Comparison of ENCODE assay signal across 8 mouse cellular contexts in genomic region chr1:180812463-180813408, GRCm38 (mm10). TPM values are rescaled to one million over a fixed set of nuclear protein-coding genes. Genes with fewer than 3 reads are reported as not detected.
A peak's percentile ranks its signal among the peaks of the same experiment; 100 is the strongest.
DNase-seq lines count a peak whose midpoint lies in the region; ATAC-seq and TF ChIP-seq lines count a peak whose summit lies in the region.

No protein-coding gene starts in this region.

- H3K27me3 ChIP-seq in embryonic facial prominence, embryonic 12.5 days, result no peaks in the 10 kb centered on the region
- H3K27me3 ChIP-seq in kidney, adult 2 months (replicated peaks; ENCODE audit: control insufficient read depth, insufficient read depth, low read length), result no peaks in the 10 kb centered on the region
- H3K27me3 ChIP-seq in limb, embryonic 11.5 days (ENCODE audit: control insufficient read depth, insufficient read depth, low read length), result no peaks in the 10 kb centered on the region
- no peaks in the 10 kb centered on the region for H3K27me3 ChIP-seq in midbrain, embryonic 11.5 days (ENCODE audit: control insufficient read depth, insufficient read depth, low read length)

- TF ChIP-seq CTCF in kidney, adult 2 months (conservative IDR thresholded peaks at IDR 0.05; ENCODE audit: insufficient read depth, insufficient read length, low read depth, low read length), result no peak

- H3K27ac ChIP-seq in embryonic facial prominence, embryonic 12.5 days, result peak overlapping the region; percentile 100
- H3K27ac ChIP-seq in kidney, adult 2 months (ENCODE audit: insufficient read depth, low read depth, low read length), result peak overlapping the region; percentile 91
- H3K27ac ChIP-seq in limb, embryonic 11.5 days (replicated peaks; ENCODE audit: low read depth, low read length), result peak overlapping the region; percentile 98
- H3K27ac ChIP-seq in midbrain, embryonic 11.5 days (ENCODE audit: low read depth, low read length), result peak overlapping the region; percentile 97

- H3K9ac ChIP-seq in embryonic facial prominence, embryonic 12.5 days, result peak overlapping the region; percentile 98
- peak overlapping the region; percentile 99 for H3K9ac ChIP-seq in limb, embryonic 11.5 days (ENCODE audit: low read length)
- peak overlapping the region; percentile 98 for H3K9ac ChIP-seq in midbrain, embryonic 11.5 days (ENCODE audit: low read length)

- no peak for ATAC-seq in embryonic facial prominence, embryonic 12.5 days (ENCODE audit: insufficient number of reproducible peaks, insufficient read depth, low FRiP score, low TSS enrichment)
- ATAC-seq in limb, embryonic 11.5 days (ENCODE audit: insufficient number of reproducible peaks, low FRiP score, low TSS enrichment, low read depth), result peak; percentile 38; the same call in 1 of the 2 replicates
- no peak; the same call in 1 of the 2 replicates for ATAC-seq in midbrain, embryonic 11.5 days (ENCODE audit: low FRiP score)

- WGBS in embryonic facial prominence, embryonic 12.5 days, result under 1% methylated on average over 71 of the region's 71 CpGs
- under 1% methylated on average over 71 of the region's 71 CpGs for WGBS in kidney, adult 2 months
- under 1% methylated on average over 71 of the region's 71 CpGs for WGBS in limb, embryonic 11.5 days
- under 1% methylated on average over 71 of the region's 71 CpGs for WGBS in midbrain, embryonic 11.5 days

- H3K4me1 ChIP-seq in embryonic facial prominence, embryonic 12.5 days, result peaks cover 26% of the 10 kb centered on the region
- peaks cover 3% of the 10 kb centered on the region; the same call in 1 of the 2 replicates for H3K4me1 ChIP-seq in kidney, adult 2 months (ENCODE audit: control insufficient read depth, insufficient read depth, low read length)
- H3K4me1 ChIP-seq in limb, embryonic 11.5 days (ENCODE audit: control insufficient read depth, insufficient read depth, low read length), result peaks cover 8% of the 10 kb centered on the region; the same call in 1 of the 2 replicates
- peaks cover 25% of the 10 kb centered on the region for H3K4me1 ChIP-seq in midbrain, embryonic 11.5 days (ENCODE audit: control insufficient read depth, insufficient read depth, low read length)

- peak overlapping the region; percentile 53; the same call in 1 of the 2 replicates for H3K4me2 ChIP-seq in embryonic facial prominence, embryonic 12.5 days (replicated peaks)
- no peak overlapping the region; the same call in 1 of the 2 replicates for H3K4me2 ChIP-seq in limb, embryonic 11.5 days (ENCODE audit: low read depth, severe bottlenecking)
- peak overlapping the region; percentile 24 for H3K4me2 ChIP-seq in midbrain, embryonic 11.5 days

- peak overlapping the region; percentile 88 for H3K4me3 ChIP-seq in embryonic facial prominence, embryonic 12.5 days
- peak overlapping the region; percentile 97 for H3K4me3 ChIP-seq in kidney, adult 2 months (ENCODE audit: insufficient read depth, low read depth, low read length)
- peak overlapping the region; percentile 79 for H3K4me3 ChIP-seq in limb, embryonic 11.5 days (ENCODE audit: low read depth, low read length)
- peak overlapping the region; percentile 94 for H3K4me3 ChIP-seq in midbrain, embryonic 11.5 days (ENCODE audit: low read depth, low read length)

- TF ChIP-seq POLR2A in kidney, adult 2 months (IDR thresholded peaks at IDR 0.05; ENCODE audit: low read depth, low read length), result no peak

- H3K36me3 ChIP-seq in embryonic facial prominence, embryonic 12.5 days, result peaks cover 25% of the 10 kb centered on the region
- H3K36me3 ChIP-seq in kidney, adult 2 months (ENCODE audit: control insufficient read depth, insufficient read depth, low read length), result peaks cover 6% of the 10 kb centered on the region
- H3K36me3 ChIP-seq in limb, embryonic 11.5 days (ENCODE audit: control insufficient read depth, insufficient read depth, low read length), result peaks cover 14% of the 10 kb centered on the region
- H3K36me3 ChIP-seq in midbrain, embryonic 11.5 days (ENCODE audit: control insufficient read depth, insufficient read depth, low read length), result peaks cover 13% of the 10 kb centered on the region

- DNase-seq in urinary bladder, adult 18-20 months (ENCODE audit: low spot score in 2 of 2), result peak; percentile 51 to 68
- DNase-seq in urinary bladder, postnatal 10 days (ENCODE audit: low spot score), result no peak
- DNase-seq in heart, adult 8-10 months (ENCODE audit: low spot score), result peak; percentile 53
- DNase-seq in kidney, adult 2 months, result peak; percentile 65
- peak; percentile 77 for DNase-seq in limb, embryonic 11.5 days (ENCODE audit: low spot score)
- DNase-seq in midbrain, embryonic 11.5 days (ENCODE audit: low spot score, missing footprints), result peak; percentile 98
- DNase-seq in spleen, adult 12 weeks (ENCODE audit: low spot score), result peak; percentile 51

- no peaks in the 10 kb centered on the region for H3K9me3 ChIP-seq in embryonic facial prominence, embryonic 12.5 days
- no peaks in the 10 kb centered on the region for H3K9me3 ChIP-seq in limb, embryonic 11.5 days (ENCODE audit: control insufficient read depth, low read length)
- no peaks in the 10 kb centered on the region for H3K9me3 ChIP-seq in midbrain, embryonic 11.5 days (ENCODE audit: control insufficient read depth, low read length)

RNA-seq across cellular contexts. Expression of gene H3f3a, which starts 1.0 kb away (rescaled TPM):
- polyA plus RNA-seq in embryonic facial prominence, embryonic 12.5 days (2016; fragmentation: Nextera tagmentation; extraction: Ambion mirVana), result 3,184 and 3,209 TPM in 2 replicates
- 100 to 1,000 TPM; 363 to 431 (median 376) TPM for total RNA-seq in heart, adult 8-10 months (2022)
- 324 and 348 TPM in 2 replicates for polyA plus RNA-seq in kidney, adult 2 months (2012; rRNA removed)
- 3,717 and 3,908 TPM in 2 replicates for polyA plus RNA-seq in limb, embryonic 11.5 days (2014; fragmentation: Nextera tagmentation; extraction: Ambion mirVana)
- polyA plus RNA-seq in midbrain, embryonic 11.5 days (2014; fragmentation: Nextera tagmentation; extraction: Ambion mirVana), result 3,662 and 3,728 TPM in 2 replicates

RNA-seq across cellular contexts. Expression of gene Sde2, which starts 38.2 kb away (rescaled TPM):
- 41.6 and 47.0 TPM in 2 replicates for polyA plus RNA-seq in embryonic facial prominence, embryonic 12.5 days (2016; fragmentation: Nextera tagmentation; extraction: Ambion mirVana)
- 10 to 100 TPM; 10.1 to 12.9 (median 11.0) TPM for total RNA-seq in heart, adult 8-10 months (2022)
- 6.2 and 8.4 TPM in 2 replicates for polyA plus RNA-seq in kidney, adult 2 months (2012; rRNA removed)
- 44.1 and 46.9 TPM in 2 replicates for polyA plus RNA-seq in limb, embryonic 11.5 days (2014; fragmentation: Nextera tagmentation; extraction: Ambion mirVana)
- 34.1 and 35.1 TPM in 2 replicates for polyA plus RNA-seq in midbrain, embryonic 11.5 days (2014; fragmentation: Nextera tagmentation; extraction: Ambion mirVana)
